Mouse (Mus musculus) testis, postnatal 10 days (tissue): ENCODE results near the gene Gm20765.
"Not testable (repeated sequence)": the region's sequence is repeated elsewhere in the genome, so short reads cannot be mapped to it uniquely, and the experiment has no call there.

Experiments used
- DNase-seq: peaks from one replicate; pipeline ENCODE4 v3.0.0; 2021; ENCODE audit warnings: low spot score

Gm20765 gene

GRCm38 (mm10) chr10:104185233-104185632, at the start of gene Gm20765:
TSS of gene Gm20765 (plus strand) at chr10:104185533.
- DNase-seq, result not testable (repeated sequence)

DNA sequence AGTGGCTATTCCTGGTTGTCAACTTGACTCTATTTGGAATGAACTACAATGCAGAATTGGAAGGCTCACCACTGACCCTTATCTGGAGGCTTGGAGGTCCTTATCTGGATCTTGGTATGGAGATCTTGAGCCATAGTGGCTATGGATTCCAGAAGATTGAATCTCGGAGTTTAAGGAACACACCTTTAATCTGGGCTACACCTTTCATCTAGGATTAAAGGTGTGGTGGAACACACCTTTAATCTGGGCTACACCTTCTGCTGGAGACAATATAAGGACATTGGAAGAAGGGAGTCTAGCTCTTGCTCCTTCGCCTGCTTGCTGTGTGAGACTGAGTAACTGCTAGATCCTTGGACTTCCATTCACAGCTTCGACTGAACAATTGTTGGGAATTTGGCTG, 42.6 kb upstream of the Gm20765 start, which contains the start of gene Gm21293:
TSS of gene Gm21293 (plus strand) at position 301 of the 400 bp plus-strand sequence.
- DNase-seq, result not testable (repeated sequence)

- DNase-seq, result not testable (repeated sequence)
Measured at GRCm38 (mm10) chr10:104151197-104151596, 34.1 kb upstream of the Gm20765 start, which contains the start of gene Gm6763. TSS of gene Gm6763 (plus strand) at chr10:104151497.

DNA sequence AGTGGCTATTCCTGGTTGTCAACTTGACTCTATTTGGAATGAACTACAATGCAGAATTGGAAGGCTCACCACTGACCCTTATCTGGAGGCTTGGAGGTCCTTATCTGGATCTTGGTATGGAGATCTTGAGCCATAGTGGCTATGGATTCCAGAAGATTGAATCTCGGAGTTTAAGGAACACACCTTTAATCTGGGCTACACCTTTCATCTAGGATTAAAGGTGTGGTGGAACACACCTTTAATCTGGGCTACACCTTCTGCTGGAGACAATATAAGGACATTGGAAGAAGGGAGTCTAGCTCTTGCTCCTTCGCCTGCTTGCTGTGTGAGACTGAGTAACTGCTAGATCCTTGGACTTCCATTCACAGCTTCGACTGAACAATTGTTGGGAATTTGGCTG, 25.6 kb upstream of the Gm20765 start, which contains the start of gene Gm8764:
TSS of gene Gm8764 (plus strand) at position 301 of the 400 bp plus-strand sequence.
- not testable (repeated sequence) for DNase-seq

DNA sequence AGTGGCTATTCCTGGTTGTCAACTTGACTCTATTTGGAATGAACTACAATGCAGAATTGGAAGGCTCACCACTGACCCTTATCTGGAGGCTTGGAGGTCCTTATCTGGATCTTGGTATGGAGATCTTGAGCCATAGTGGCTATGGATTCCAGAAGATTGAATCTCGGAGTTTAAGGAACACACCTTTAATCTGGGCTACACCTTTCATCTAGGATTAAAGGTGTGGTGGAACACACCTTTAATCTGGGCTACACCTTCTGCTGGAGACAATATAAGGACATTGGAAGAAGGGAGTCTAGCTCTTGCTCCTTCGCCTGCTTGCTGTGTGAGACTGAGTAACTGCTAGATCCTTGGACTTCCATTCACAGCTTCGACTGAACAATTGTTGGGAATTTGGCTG, 17.1 kb upstream of the Gm20765 start, which contains the start of gene Gm21304:
TSS of gene Gm21304 (plus strand) at position 301 of the 400 bp plus-strand sequence.
- not testable (repeated sequence) for DNase-seq

DNA sequence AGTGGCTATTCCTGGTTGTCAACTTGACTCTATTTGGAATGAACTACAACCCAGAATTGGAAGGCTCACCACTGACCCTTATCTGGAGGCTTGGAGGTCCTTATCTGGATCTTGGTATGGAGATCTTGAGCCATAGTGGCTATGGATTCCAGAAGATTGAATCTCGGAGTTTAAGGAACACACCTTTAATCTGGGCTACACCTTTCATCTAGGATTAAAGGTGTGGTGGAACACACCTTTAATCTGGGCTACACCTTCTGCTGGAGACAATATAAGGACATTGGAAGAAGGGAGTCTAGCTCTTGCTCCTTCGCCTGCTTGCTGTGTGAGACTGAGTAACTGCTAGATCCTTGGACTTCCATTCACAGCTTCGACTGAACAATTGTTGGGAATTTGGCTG, 8.6 kb upstream of the Gm20765 start, which contains the start of gene Gm21312:
TSS of gene Gm21312 (plus strand) at position 301 of the 400 bp plus-strand sequence.
- DNase-seq, result not testable (repeated sequence)

- DNase-seq, result not testable (repeated sequence)
Measured at GRCm38 (mm10) chr10:104193742-104194141, 8.4 kb downstream of the Gm20765 start, which contains the start of gene Gm4340. TSS of gene Gm4340 (plus strand) at chr10:104194042.

DNA sequence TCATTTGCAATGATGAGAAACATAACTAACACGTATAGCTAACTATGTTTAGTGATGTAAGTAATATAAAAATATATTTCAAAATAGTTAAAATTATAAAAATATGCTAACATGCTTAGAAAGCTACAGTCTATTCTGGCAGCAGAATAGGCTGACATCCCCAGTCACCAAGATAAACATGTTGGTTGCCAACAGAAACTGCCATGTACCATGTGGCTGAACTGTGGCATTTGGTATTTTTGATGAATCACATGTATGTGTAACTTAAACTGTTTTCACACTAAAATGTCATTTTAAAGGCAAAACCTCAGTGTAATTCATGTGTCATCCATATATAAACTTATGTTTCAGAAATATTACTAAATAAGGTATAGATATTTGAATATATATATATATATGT, 24.3 kb downstream of the Gm20765 start:
- DNase-seq, result no peak

DNA sequence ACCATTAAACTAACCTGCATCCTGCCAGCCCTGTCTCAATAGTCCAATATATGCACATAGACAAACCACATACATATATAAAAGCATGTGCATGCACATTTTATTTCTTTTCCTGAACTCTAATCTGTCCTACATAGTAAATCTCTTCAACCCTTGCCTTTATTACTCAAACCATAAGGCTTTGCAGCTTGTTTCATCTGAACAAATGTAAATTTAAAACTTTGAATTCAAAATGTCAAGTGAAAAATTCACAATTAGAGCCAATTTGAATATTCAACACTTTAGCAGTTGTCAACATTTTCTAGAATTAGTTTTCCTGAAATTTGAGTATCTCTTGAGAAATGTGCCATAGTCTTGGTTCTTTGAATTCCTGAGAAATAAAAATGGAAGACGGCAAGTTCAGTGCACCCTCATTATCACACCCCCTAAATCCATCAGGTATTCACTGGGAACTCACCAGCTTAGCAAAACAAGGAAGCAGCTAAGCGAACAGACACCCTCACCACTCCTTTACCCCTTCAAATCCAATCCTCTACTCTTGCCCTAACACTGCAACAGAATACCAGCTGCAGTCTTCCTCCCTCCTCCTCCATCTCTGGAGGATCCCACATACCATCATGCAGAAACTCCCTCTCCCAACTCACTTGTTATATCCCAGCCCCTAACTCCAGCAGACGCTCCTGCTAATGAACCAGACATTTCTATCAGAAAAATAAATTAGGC, 25.1 kb downstream of the Gm20765 start:
- no peak for DNase-seq

DNA sequence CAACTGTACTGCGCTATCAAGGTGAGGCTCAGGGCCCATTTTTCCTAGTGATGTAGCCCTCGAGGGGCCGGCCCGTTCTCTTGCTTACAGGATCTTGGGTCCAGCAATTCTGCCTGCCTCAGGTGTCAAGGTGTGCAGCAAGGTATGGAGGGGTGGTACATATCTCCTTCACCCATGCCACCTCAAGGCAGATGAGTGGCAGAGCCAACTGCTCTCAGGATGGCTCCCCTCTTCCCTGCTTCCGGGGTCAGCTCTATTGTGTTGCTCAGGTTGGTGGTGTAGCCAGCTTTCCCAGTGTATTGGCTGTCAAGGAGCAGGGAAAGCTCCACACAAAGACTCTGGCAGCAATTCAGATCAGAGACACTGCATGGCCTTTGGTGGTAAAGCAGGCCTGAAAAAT, 29.2 kb downstream of the Gm20765 start:
- peak; percentile 30 for DNase-seq

DNA sequence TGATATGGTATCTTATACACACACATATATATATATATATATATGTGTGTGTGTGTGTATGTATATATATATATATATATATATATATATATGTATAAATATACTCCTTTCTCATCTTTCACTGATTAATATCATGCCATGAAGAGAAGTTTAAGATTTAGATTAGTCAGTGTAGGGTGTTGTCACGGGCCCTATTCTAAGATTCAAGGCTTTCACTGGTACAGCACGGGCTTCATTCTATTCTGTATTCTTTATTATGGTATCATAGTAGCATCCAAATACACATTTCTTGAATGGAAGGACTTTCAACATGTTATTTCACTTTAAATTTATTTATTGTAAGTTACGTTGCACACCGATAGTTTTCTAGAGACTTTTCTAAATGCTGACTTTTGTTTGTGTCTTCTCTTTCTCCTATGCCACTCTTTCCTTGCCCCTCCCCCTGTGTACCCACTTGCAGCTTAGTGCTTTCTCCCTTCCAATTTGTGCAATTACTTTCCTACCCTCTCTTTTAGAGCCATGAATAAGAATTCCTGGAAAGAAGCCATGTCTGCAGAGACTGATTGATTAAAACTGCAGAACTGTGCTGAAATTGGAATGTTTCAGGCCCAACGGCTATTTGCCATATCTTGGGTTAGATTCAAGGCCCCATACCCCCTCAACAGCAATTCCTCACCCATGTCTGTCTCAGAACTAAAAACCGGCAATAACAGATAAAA, 35.1 kb downstream of the Gm20765 start:
- DNase-seq, result no peak
